Mouse (Mus musculus) left cerebral cortex, adult 6 months (tissue): ENCODE data around the gene Tsfm. TPM values are rescaled to one million over a fixed set of nuclear protein-coding genes. Genes with fewer than 3 reads are reported as not detected.

ENCODE experiments used
- long read RNA-seq, 2 experiments: library from polyadenylated mRNA; unstranded; transcript quantifications; one replicate each; pipeline ENCODE4 v2.0.0; 2019 to 2020
- polyA plus RNA-seq: library from polyadenylated mRNA; unstranded; fragments of <200 nt; fragmentation: Nextera tagmentation; gene quantifications from 2 replicates; pipeline ENCODE4 v1.2.3, GENCODE M21; 2021

The Tsfm gene
- polyA plus RNA-seq: 50.5 and 52.0 TPM in 2 replicates
- long read RNA-seq, experiment 1, transcript Tsfm-206 (5 exons, 656 nt): minor isoform, 5 of 63 reads
- long read RNA-seq, experiment 1, transcript Tsfm-201 (6 exons, 1,206 nt): major isoform, 53 of 63 reads
- long read RNA-seq, experiment 1, partial matches to known transcripts: 0 of 63 reads
- long read RNA-seq, experiment 1, other reads (novel, unspliced or antisense): 2 of 63 reads
- long read RNA-seq, experiment 2, transcript Tsfm-201 (6 exons, 1,206 nt): major isoform, 53 of 65 reads
- long read RNA-seq, experiment 2, transcript Tsfm-206 (5 exons, 656 nt): minor isoform, 5 of 65 reads
- long read RNA-seq, experiment 2, partial matches to known transcripts: 0 of 65 reads
- long read RNA-seq, experiment 2, other reads (novel, unspliced or antisense): 7 of 65 reads

GRCm38 (mm10) chr10:127030336-127031296 is at the start of gene Tsfm:
TSS of gene Tsfm (minus strand) at chr10:127030840.

GRCm38 (mm10) chr10:127075080-127075479 is 44.4 kb upstream of the Tsfm start, which contains the start of gene Agap2:
TSS of gene Agap2 (plus strand) at chr10:127075284.

DNA sequence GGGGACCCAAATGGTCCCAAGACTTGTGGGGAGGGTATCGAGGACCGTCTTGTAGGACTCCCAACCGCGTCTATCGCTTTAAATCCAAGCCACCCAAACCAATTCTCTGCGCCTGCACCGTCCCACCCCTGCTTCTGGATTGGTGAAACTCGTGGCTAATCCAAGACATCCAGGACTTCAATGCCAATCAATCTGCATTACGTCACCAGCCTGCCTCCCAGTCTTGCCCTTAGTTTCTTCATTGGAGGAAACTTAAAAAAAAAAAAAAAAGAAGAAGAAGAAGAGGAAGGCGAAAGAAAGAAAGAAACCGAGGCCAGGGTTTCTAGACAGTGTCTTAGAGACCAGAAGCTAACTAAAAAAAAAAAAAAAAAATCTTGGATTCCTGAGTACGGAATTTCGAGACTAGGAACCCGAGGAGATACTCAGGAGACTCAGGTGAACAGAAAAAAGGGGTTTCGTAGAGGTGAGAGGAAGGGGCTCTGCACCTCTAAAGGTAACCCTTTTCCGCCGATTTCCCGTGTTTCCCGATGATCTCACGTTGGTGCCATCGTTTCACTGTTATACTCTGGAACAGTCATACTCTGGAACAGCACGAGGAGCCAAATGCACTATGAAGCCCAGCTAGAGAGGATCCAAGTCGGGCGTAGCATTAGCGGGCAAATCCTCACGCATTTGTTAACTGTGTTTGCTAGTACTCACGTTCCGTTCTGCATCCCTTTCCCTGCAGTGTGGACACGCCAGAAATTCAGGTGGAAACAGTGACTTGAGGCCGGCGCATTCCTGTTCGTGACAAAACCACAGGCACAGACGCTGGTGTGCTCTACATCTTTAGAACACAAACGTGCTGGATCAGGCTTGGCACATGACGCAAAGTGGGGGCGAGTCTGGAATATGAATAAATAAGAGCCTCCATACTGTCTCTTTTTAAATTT is 39.8 kb upstream of the Tsfm start, which contains the start of gene Tspan31:
Gene Tspan31, minus strand, starts transcription at position 75 of the 932 bp plus-strand sequence.

GRCm38 (mm10) chr10:127063239-127063872 is 32.7 kb upstream of the Tsfm start, which contains the start of gene Cdk4:
TSS of gene Cdk4 (plus strand) at chr10:127063534.

GRCm38 (mm10) chr10:127059968-127060916 is 29.6 kb upstream of the Tsfm start, which contains the start of gene March9:
TSS of gene March9 (minus strand) at chr10:127060184.

GRCm38 (mm10) chr10:127047954-127048353 is 17.3 kb upstream of the Tsfm start, which contains the start of gene Cyp27b1:
TSS of gene Cyp27b1 (plus strand) at chr10:127048250.

DNA sequence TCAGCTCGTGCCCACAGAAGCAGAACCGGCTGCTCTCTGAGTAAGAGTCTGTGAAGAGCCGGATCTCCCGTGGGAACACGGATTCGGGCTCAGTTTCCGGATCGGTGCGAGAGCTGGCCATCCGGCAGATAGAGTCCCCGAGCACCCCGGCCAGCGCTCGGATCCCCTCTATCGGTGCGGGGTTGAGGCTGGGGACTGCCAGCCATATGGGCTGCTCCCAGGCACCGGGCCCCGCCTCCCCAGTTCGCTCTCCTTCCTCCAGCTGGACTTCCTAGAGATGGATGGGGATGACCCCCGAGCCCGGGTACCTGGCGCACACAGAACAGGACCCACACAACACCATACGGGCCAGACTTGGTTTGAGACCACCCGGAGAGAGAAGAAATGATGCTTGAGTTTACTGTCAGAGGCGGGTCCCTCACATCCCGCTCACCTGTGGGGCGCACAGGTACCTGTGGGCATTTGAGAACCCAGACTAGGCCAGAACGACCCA is 10.7 kb upstream of the Tsfm start, which contains the start of the genes Mettl1 and Eef1akmt3:
Gene Mettl1, plus strand, starts transcription at position 141 of the 493 bp plus-strand sequence.
Gene Eef1akmt3, minus strand, starts transcription at position 240 of the 493 bp plus-strand sequence.

GRCm38 (mm10) chr10:127000529-127000928 is 30.1 kb downstream of the Tsfm start, which contains the start of gene Avil:
TSS of gene Avil (plus strand) at chr10:127000709.

DNA sequence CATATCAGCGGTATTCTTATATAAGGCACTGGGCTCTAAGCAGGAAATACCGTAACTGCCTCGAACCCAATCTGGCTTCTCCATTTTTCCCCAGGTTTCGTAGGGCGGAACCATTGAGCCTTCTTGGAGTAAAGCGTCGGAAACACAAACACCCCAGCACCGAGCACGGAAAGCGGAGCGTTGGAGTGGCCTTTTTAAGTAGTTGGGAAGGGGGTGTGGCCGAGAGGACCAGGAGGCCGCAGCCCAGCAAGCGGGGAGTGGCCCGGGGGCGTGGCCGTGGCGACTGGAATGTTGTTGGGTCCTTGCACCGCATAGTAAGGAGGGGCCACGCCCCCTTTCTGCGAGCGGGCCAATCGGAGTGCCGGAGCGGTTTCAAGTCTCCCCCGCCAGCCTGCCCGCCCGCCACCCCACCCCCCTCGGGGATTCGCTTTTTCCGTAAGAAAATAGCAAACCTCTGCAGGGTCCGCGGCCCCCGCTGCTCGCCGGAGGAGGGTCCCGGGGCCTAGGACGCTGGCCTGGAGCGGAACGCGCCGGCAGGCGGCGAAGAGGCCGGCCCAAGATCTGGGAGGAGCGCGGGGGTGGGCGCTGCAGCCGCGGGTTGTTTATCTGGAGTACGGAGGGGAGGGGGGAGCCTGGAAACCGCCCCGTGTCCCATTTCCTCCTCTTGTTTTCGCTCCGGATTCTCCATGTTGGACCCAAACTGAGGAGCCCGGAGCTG is 52.2 kb downstream of the Tsfm start, which contains the start of gene Ctdsp2:
Gene Ctdsp2, plus strand, starts transcription at position 441 of the 718 bp plus-strand sequence.

Other genes with a start within 250 kb of the Tsfm start
- 23.1 and 27.3 TPM in 2 replicates for gene Atp23, start 129.5 kb downstream of the Tsfm start, polyA plus RNA-seq
- gene Ctdsp2, start 52.1 kb downstream of the Tsfm start, polyA plus RNA-seq: 8.6 and 15.8 TPM in 2 replicates
- 0.05 TPM in 1 of 2 replicates, not detected in the other for gene Avil, start 30.1 kb downstream of the Tsfm start, polyA plus RNA-seq
- gene Mettl1, start 10.6 kb upstream of the Tsfm start, polyA plus RNA-seq: 6.7 and 16.5 TPM in 2 replicates
- 0.05 TPM in 1 of 2 replicates, not detected in the other for gene Eef1akmt3, start 10.7 kb upstream of the Tsfm start, polyA plus RNA-seq
- gene Cyp27b1, start 17.4 kb upstream of the Tsfm start, polyA plus RNA-seq: not detected in 2 replicates
- 1.1 and 1.2 TPM in 2 replicates for gene March9, start 29.3 kb upstream of the Tsfm start, polyA plus RNA-seq
- 86.2 and 95.5 TPM in 2 replicates for gene Cdk4, start 32.7 kb upstream of the Tsfm start, polyA plus RNA-seq
- 50.4 and 61.0 TPM in 2 replicates for gene Tspan31, start 39.4 kb upstream of the Tsfm start, polyA plus RNA-seq
- gene Agap2, start 44.4 kb upstream of the Tsfm start, polyA plus RNA-seq: 17.8 and 20.2 TPM in 2 replicates
- gene Os9, start 90.3 kb upstream of the Tsfm start, polyA plus RNA-seq: 32.8 and 45.7 TPM in 2 replicates
- 76.6 and 91.6 TPM in 2 replicates for gene B4galnt1, start 134.4 kb upstream of the Tsfm start, polyA plus RNA-seq
- 0.97 and 1.3 TPM in 2 replicates for gene Slc26a10, start 149.8 kb upstream of the Tsfm start, polyA plus RNA-seq
- 20.2 and 22.6 TPM in 2 replicates for gene Arhgef25, start 159.2 kb upstream of the Tsfm start, polyA plus RNA-seq
- gene Dtx3, start 164.9 kb upstream of the Tsfm start, polyA plus RNA-seq: 6.7 and 58.5 TPM in 2 replicates
- gene Pip4k2c, start 180.7 kb upstream of the Tsfm start, polyA plus RNA-seq: 77.0 and 83.0 TPM in 2 replicates
- gene Kif5a, start 232.5 kb upstream of the Tsfm start, polyA plus RNA-seq: 301 and 323 TPM in 2 replicates
- 277 and 299 TPM in 2 replicates for gene Dctn2, start 235.5 kb upstream of the Tsfm start, polyA plus RNA-seq